Mouse (Mus musculus) heart, embryonic 12.5 days (tissue): ENCODE measurements at regions not wholly inside any gene's neighbourhood (a gene's known extent, or its start where the extent isn't known, plus 50 kb on each side); places are given as distances from the start of the nearest gene placed in this dataset.

Source experiments
- ATAC-seq: fragments of 200-750 bp; cut with Nextera tagmentation; 2 replicates; pipeline ENCODE4 v1.8.0; 2017; ENCODE audit warnings: moderate TSS enrichment, moderate library complexity; ENCODE audit not compliant: insufficient number of reproducible peaks, low FRiP score
- H3K27ac ChIP-seq: fragments of 300-500 bp; sonication (generic); 2 replicates; pipeline ENCODE4 v1.5.1; 2016; ENCODE audit warnings: mild to moderate bottlenecking, moderate library complexity; ENCODE audit not compliant: poor library complexity, severe bottlenecking
- H3K27me3 ChIP-seq: fragments of 300-500 bp; sonication (generic); replicated peaks from 2 replicates; pipeline ENCODE4 v1.6.1; 2016; ENCODE audit warnings: mild to moderate bottlenecking, moderate library complexity
- H3K36me3 ChIP-seq: fragments of 300-500 bp; sonication (generic); 2 replicates; pipeline ENCODE4 v1.6.1; 2016; ENCODE audit warnings: mild to moderate bottlenecking, moderate library complexity
- H3K4me1 ChIP-seq: fragments of 300-500 bp; sonication (generic); replicated peaks from 2 replicates; pipeline ENCODE4 v1.6.1; 2016; ENCODE audit warnings: mild to moderate bottlenecking
- H3K4me2 ChIP-seq: fragments of 300-500 bp; sonication (generic); 2 replicates; pipeline ENCODE4 v1.6.1; 2016; ENCODE audit warnings: mild to moderate bottlenecking, moderate library complexity
- H3K4me3 ChIP-seq: fragments of 300-500 bp; sonication (generic); 2 replicates; pipeline ENCODE4 v1.5.1; 2016; ENCODE audit warnings: mild to moderate bottlenecking
- H3K9ac ChIP-seq: fragments of 300-500 bp; sonication (generic); 2 replicates; pipeline ENCODE4 v1.6.1; 2016; ENCODE audit warnings: mild to moderate bottlenecking, moderate library complexity
- H3K9me3 ChIP-seq: fragments of 300-500 bp; sonication (generic); replicated peaks from 2 replicates; pipeline ENCODE4 v1.6.1; 2016; ENCODE audit warnings: mild to moderate bottlenecking, moderate library complexity
- WGBS: fragments of 180-500 bp; shearing (Covaris S2); methylation state at CpG from one replicate; pipeline ENCODE4 v1.1.7; 2016; 5-methylcytosine and 5-hydroxymethylcytosine counted together

GRCm38 (mm10) chr3:4669971-4670370 lies 1080.6 kb upstream of the Gm8797 start:
- no peak overlapping the region for H3K4me3 ChIP-seq
- ATAC-seq, result no peak
- no peaks in the 10 kb centered on the region for H3K36me3 ChIP-seq
- H3K9ac ChIP-seq, result no peak overlapping the region
- WGBS, result 76% methylated on average over 1 of the region's 1 CpGs
- no peaks in the 10 kb centered on the region for H3K27me3 ChIP-seq
- no peaks in the 10 kb centered on the region for H3K9me3 ChIP-seq
- no peak overlapping the region for H3K4me2 ChIP-seq
- H3K27ac ChIP-seq, result no peak overlapping the region
- H3K4me1 ChIP-seq, result no peaks in the 10 kb centered on the region

GRCm38 (mm10) chr3:4689506-4689905 lies 1061.1 kb upstream of the Gm8797 start:
- ATAC-seq, result peak; percentile 29; the same call in 1 of the 2 replicates
- Histone ChIP-seq H3K9ac (no peak overlapping the region), H3K27ac (no peak overlapping the region), H3K36me3 (no peaks in the 10 kb centered on the region), H3K4me1 (no peaks in the 10 kb centered on the region), H3K9me3 (no peaks in the 10 kb centered on the region), H3K27me3 (no peaks in the 10 kb centered on the region), H3K4me2 (no peak overlapping the region), H3K4me3 (no peak overlapping the region)
- WGBS, result 30% methylated on average over 1 of the region's 1 CpGs
